Mouse (Mus musculus): ENCODE data around the gene Pafah1b3. TPM values are rescaled to one million over a fixed set of nuclear protein-coding genes. Genes with fewer than 3 reads are reported as not detected.

The Pafah1b3 gene
- polyA plus RNA-seq, 1 experiment from 2014 or later, result 91.9 TPM

DNA sequence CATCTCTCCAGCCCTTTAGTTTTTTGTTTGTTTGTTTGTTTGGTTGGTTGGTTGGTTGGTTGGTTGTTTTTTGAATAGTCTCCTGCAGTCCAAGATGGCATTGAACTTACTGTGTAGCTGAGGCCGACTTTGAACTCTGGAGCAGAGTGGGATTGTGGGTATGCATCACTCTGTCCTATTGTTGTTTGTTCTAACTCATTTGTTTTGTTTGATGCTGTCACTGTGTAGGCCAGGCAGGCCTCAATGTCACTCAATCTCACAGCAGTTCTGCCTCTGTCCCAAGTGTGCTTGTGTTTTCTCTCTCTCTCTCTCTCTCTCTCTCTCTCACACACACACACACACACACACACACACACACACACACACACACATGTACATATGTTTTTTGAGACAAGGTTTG lies 35.9 kb downstream of the Pafah1b3 start:
- Histone ChIP-seq H3K36me3 (ENCODE audit: control insufficient read depth, insufficient read depth) (no peaks in the 10 kb centered on the region), H3K4me2 (replicated peaks; ENCODE audit: low read depth) (no peak overlapping the region), H3K9ac (ENCODE audit: low read depth, low read length) (no peak overlapping the region), H3K4me3 (ENCODE audit: low read depth, low read length) (no peak overlapping the region), H3K27ac (ENCODE audit: low read depth, low read length) (no peak overlapping the region), H3K9me3 (ENCODE audit: control insufficient read depth) (no peaks in the 10 kb centered on the region), H3K4me1 (replicated peaks; ENCODE audit: control insufficient read depth, insufficient read depth, low read length) (no peaks in the 10 kb centered on the region; the same call in 1 of the 2 replicates), H3K27me3 (replicated peaks; ENCODE audit: control insufficient read depth, insufficient read depth, low read length) (no peaks in the 10 kb centered on the region)
- ATAC-seq, result no peak
- WGBS, result 78% methylated on average over 1 of the region's 1 CpGs
- TF ChIP-seq CTCF (IDR thresholded peaks at IDR 0.05; ENCODE audit: low read depth), result no peak

DNA sequence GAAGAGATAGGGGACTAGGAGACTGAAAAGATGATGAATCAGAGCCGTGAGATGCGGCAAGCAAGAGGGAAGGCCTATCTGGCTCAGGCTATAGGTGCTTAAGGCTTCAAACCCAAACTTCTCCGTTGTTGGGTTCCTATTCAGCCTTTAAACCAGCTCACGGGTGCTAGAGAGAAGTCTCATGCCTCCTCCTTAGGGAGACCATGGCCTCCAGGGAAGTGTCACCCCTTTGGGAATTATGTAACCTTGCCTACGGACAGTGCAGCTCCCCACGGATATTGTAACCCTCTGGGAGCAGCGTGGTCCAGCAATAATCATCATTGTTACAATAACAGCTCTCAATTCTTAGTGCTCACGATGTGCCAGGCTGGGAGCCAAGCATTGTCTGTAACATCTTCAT lies 46.0 kb downstream of the Pafah1b3 start:
- Histone ChIP-seq H3K27me3 (replicated peaks; ENCODE audit: control insufficient read depth, insufficient read depth, low read length) (no peaks in the 10 kb centered on the region), H3K9me3 (ENCODE audit: control insufficient read depth) (no peaks in the 10 kb centered on the region), H3K27ac (ENCODE audit: low read depth, low read length) (peak overlapping the region; percentile 96), H3K9ac (ENCODE audit: low read depth, low read length) (no peak overlapping the region), H3K4me3 (ENCODE audit: low read depth, low read length) (peak overlapping the region; percentile 91), H3K4me1 (replicated peaks; ENCODE audit: control insufficient read depth, insufficient read depth, low read length) (peaks cover 7% of the 10 kb centered on the region; the same call in 1 of the 2 replicates), H3K36me3 (ENCODE audit: control insufficient read depth, insufficient read depth) (no peaks in the 10 kb centered on the region), H3K4me2 (replicated peaks; ENCODE audit: low read depth) (peak overlapping the region; percentile 73)
- 43% methylated on average over 8 of the region's 8 CpGs for WGBS
- no peak for TF ChIP-seq CTCF (IDR thresholded peaks at IDR 0.05; ENCODE audit: low read depth)
- ATAC-seq, result no peak

DNA sequence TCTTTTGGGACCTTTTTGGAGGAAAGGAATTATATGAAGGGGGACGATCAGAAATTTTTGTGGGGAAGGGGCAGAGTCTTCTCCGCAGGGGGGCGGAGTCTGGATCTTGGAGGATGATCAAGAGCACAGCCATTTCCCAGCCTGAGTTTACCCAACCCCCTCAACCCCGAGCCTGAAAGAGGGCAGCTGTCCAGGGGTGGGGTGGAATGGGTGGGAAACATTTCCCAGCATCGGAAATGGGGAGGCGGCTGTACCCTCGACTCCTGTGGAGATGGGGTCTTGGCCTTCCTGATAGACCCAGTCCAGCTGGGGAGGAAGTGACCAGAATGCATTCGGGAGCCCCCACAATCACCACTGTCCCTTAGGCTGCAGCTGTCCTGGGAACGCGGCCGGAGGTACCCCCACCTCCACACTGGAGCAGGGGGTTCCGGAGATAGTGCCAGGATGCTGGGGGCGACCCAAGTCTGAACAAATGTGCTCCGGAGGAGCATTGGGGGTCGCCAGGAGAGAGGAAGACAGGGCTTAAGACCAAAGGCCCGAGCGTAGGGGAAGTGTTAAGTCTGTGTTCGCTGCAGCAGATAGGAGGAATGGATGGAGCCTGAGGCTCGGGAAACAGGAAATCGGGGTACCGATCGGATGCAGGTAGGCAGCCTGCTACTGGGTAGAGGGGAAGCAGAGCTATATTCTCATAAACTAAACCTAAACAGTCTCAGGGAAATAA lies 46.6 kb downstream of the Pafah1b3 start:
- H3K4me1 ChIP-seq (replicated peaks; ENCODE audit: control insufficient read depth, insufficient read depth, low read length), result peaks cover 7% of the 10 kb centered on the region; the same call in 1 of the 2 replicates
- H3K9me3 ChIP-seq (ENCODE audit: control insufficient read depth), result no peaks in the 10 kb centered on the region
- H3K27ac ChIP-seq (ENCODE audit: low read depth, low read length), result peak overlapping the region; percentile 96
- H3K36me3 ChIP-seq (ENCODE audit: control insufficient read depth, insufficient read depth), result 0 out of 2 replicates have a peak, but pooled peaks cover 4% of the 10 kb centered on the region
- peak overlapping the region; percentile 73 for H3K4me2 ChIP-seq (replicated peaks; ENCODE audit: low read depth)
- no peak for TF ChIP-seq CTCF (IDR thresholded peaks at IDR 0.05; ENCODE audit: low read depth)
- 8% methylated on average over 22 of the region's 22 CpGs for WGBS
- ATAC-seq, result 0 out of 2 replicates have a peak, but pooled peaks have one; percentile 15
- H3K27me3 ChIP-seq (replicated peaks; ENCODE audit: control insufficient read depth, insufficient read depth, low read length), result no peaks in the 10 kb centered on the region
- H3K9ac ChIP-seq (ENCODE audit: low read depth, low read length), result peak overlapping the region; percentile 80
- peak overlapping the region; percentile 91 for H3K4me3 ChIP-seq (ENCODE audit: low read depth, low read length)

DNA sequence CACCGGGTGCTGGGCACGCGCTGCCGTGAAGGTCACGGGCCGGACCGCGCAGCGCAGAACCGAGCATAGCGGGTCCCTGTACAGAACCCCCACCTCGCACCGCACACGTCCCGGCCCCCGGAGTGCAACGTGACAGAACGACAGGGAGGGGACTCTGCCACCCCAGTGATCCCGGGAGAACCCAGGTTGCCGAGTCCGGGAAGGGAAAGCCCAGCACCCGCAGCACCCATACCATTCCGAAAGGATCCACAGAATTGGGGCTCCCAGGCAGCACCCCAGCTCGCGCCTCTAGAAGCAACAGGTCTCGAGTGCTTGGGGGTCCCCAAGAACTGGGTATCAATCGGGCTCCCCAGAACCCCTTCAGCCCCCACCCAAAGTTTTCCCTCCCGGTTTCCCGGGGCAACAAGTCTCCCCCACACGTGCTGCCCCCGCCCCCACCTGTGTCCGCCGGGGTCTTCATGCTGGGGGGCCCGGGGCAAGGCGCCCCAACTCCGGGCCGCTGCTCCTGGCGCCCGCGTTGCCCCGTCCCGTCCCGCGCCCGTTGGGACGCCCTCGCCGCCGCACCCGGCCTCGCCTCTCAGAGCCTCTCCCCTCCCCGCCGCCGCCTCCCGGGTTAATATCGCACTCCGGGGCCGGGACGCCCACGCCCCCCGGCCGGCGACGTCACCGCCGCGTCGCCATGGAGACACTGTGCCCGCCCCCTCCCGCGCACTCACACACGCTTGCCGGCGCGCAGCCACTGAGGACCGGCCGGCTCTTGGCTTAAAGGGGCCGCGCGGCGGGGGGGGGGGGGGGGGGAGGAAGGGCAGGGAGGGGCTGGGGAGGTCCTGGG lies 47.4 kb downstream of the Pafah1b3 start, which contains the start of gene Erf:
Erf (minus strand) TSS at position 621 of the 832 bp plus-strand sequence.
- peak within 1 kb of the TSS; percentile 91 for H3K4me3 ChIP-seq (ENCODE audit: low read depth, low read length)
- no peaks in the 10 kb centered on the region for H3K27me3 ChIP-seq (replicated peaks; ENCODE audit: control insufficient read depth, insufficient read depth, low read length)
- peak within 1 kb of the TSS; percentile 73 for H3K4me2 ChIP-seq (replicated peaks; ENCODE audit: low read depth)
- H3K9ac ChIP-seq (ENCODE audit: low read depth, low read length), result peak within 1 kb of the TSS; percentile 80
- peak within 1 kb of the TSS; percentile 96 for H3K27ac ChIP-seq (ENCODE audit: low read depth, low read length)
- peaks cover 9% of the 10 kb centered on the region for H3K36me3 ChIP-seq (ENCODE audit: control insufficient read depth, insufficient read depth)
- no peaks in the 10 kb centered on the region for H3K9me3 ChIP-seq (ENCODE audit: control insufficient read depth)
- no peak for TF ChIP-seq CTCF (IDR thresholded peaks at IDR 0.05; ENCODE audit: low read depth)
- peaks cover 7% of the 10 kb centered on the region; the same call in 1 of the 2 replicates for H3K4me1 ChIP-seq (replicated peaks; ENCODE audit: control insufficient read depth, insufficient read depth, low read length)
- ATAC-seq, result peak; percentile 86
- under 1% methylated on average over 73 of the region's 81 CpGs for WGBS

DNA sequence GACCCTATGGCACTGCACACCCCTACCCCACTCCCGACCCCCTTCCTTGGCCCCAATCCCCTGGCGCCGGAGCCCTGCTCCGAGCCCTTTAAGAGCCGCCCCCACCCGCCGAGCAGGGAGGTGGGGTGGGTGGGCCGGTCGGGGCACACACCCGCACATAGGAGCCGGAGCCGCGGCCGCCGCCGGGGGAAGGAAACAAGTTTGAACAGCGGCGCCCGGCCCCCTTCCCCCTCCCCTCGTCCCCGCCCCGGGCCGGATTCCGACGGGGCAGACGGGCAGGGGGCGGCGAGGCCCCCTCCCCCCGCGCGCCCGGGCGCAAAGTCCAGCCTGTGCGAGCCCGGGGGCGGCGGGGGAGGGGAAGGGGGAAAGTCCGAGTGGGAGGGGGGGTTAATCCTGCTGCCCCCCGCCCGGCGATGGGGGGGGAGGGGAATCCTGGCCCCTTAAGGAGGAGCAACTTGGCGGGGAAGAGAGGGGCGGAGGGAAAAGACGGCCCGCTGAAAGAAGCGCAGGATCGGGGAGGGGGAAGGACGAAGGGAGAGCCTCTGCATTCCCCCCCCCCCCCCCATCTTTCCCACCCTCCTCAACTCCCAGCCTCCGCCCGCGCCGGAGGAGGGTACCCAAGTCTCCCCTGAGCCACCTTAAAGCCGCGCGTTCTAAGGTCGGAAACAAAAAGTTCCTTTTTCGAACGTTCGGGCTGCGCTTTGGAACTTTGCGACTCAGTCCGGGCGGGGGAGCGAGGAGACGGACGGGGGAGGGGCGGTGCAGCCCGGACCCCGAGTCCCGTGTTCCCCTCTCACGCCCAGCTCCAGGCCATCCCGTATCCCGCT lies 48.3 kb downstream of the Pafah1b3 start:
- under 1% methylated on average over 42 of the region's 73 CpGs for WGBS
- Histone ChIP-seq H3K9me3 (ENCODE audit: control insufficient read depth) (no peaks in the 10 kb centered on the region), H3K9ac (ENCODE audit: low read depth, low read length) (peak overlapping the region; percentile 80), H3K4me1 (replicated peaks; ENCODE audit: control insufficient read depth, insufficient read depth, low read length) (peaks cover 7% of the 10 kb centered on the region; the same call in 1 of the 2 replicates), H3K36me3 (ENCODE audit: control insufficient read depth, insufficient read depth) (peaks cover 17% of the 10 kb centered on the region), H3K4me2 (replicated peaks; ENCODE audit: low read depth) (peak overlapping the region; percentile 73), H3K27ac (ENCODE audit: low read depth, low read length) (peak overlapping the region; percentile 96), H3K27me3 (replicated peaks; ENCODE audit: control insufficient read depth, insufficient read depth, low read length) (no peaks in the 10 kb centered on the region), H3K4me3 (ENCODE audit: low read depth, low read length) (peak overlapping the region; percentile 91)
- ATAC-seq, result peak; percentile 27
- no peak for TF ChIP-seq CTCF (IDR thresholded peaks at IDR 0.05; ENCODE audit: low read depth)

Data from intestine, postnatal 0 days (tissue).